Mouse (Mus musculus) erythroblast, embryonic 14.5 days (primary cell): ENCODE results near the gene 4930404H24Rik.

Source experiments
- GATA1 ChIP-seq: IDR thresholded peaks from 2 replicates; pipeline ENCODE4 v1.6.1; 2012; ENCODE audit warnings: low read length, inconsistent platforms, mixed read lengths
- TAL1 ChIP-seq: IDR thresholded peaks from 3 replicates; pipeline ENCODE4 v1.6.1; 2012; ENCODE audit warnings: low read length, inconsistent platforms, mixed read lengths

- no peak for TF ChIP-seq TAL1
- TF ChIP-seq GATA1: no peak
Observed at GRCm38 (mm10) chr2:153524727-153525126, 32.1 kb downstream of the 4930404H24Rik start.
